ENCODE assay signal across 23 mouse cellular contexts in the genomic region with DNA sequence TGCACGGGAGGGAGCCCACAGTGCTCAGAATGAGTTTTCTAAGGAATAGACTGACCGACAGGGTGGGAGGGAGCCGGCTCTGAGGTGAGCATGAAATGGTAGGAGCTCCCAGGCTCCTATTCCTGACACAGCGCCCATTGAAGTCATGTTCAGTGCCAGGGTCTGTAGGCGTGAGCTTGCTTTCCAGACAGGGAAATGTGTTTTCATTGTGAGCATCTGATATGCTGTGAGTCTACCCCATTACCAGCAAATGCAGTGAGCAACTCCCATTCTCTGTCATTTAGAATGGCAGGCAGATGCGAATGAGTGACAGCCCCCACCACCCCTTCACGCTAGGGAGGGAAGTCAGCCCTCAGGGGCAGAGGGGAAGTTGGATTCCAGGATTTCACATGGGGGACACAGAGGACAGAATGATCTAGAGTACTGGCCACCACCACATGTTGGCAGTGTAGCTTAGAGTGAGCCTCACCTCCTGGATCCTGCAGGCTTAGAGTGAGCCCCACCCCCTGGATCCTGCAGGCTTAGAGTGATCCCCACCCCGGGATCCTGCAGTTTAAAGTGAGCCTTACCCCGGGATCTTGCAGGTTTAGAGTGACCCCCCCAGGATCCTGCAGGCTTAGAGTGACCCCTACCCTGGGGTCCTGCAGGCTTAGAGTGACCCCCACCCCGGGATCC.
DNase-seq lines count a peak whose midpoint lies in the region; ATAC-seq and TF ChIP-seq lines count a peak whose summit lies in the region.
"Had no signal": no experiment of that assay in that cellular context is flagged by ENCODE, and none has a peak within 500 bp of the region (broad histone marks: within the 10 kb centered on the region; RNA-seq: fewer than 3 reads in every experiment).

No protein-coding gene starts in this region.

- no peaks in the 10 kb centered on the region for H3K27me3 ChIP-seq in forebrain, postnatal 0 days (ENCODE audit: insufficient read depth, low read length)
- peaks cover 23% of the 10 kb centered on the region; the same call in 1 of the 2 replicates for H3K27me3 ChIP-seq in forebrain, embryonic 12.5 days
- no peaks in the 10 kb centered on the region for H3K27me3 ChIP-seq in kidney, embryonic 16.5 days (ENCODE audit: insufficient read depth, low read length)

- H3K9me3 ChIP-seq in forebrain, postnatal 0 days (ENCODE audit: low read length) = no peaks in the 10 kb centered on the region
- H3K9me3 ChIP-seq in forebrain, embryonic 12.5 days = no peaks in the 10 kb centered on the region
- H3K9me3 ChIP-seq in kidney, embryonic 16.5 days (ENCODE audit: low read length) = no peaks in the 10 kb centered on the region; the same call in 1 of the 2 replicates
- H3K9me3 ChIP-seq: embryonic facial prominence, embryonic 10.5 days; limb, embryonic 13.5 days; liver, embryonic 12.5 days; midbrain, embryonic 10.5 days had no signal

- no peak overlapping the region for H3K4me2 ChIP-seq in forebrain, postnatal 0 days (ENCODE audit: low read depth)
- H3K4me2 ChIP-seq in forebrain, embryonic 12.5 days = no peak overlapping the region
- no peak overlapping the region for H3K4me2 ChIP-seq in kidney, embryonic 16.5 days (replicated peaks; ENCODE audit: low read depth, low read length)
- H3K4me2 ChIP-seq: limb, embryonic 13.5 days; liver, embryonic 12.5 days had no signal

- H3K9ac ChIP-seq in forebrain, postnatal 0 days = no peak overlapping the region
- H3K9ac ChIP-seq in forebrain, embryonic 12.5 days = no peak overlapping the region
- H3K9ac ChIP-seq in kidney, embryonic 16.5 days (replicated peaks; ENCODE audit: low read length) = no peak overlapping the region
- H3K9ac ChIP-seq: limb, embryonic 13.5 days; liver, embryonic 12.5 days had no signal

- no peaks in the 10 kb centered on the region for H3K4me1 ChIP-seq in forebrain, postnatal 0 days (ENCODE audit: insufficient read depth)
- H3K4me1 ChIP-seq in forebrain, embryonic 12.5 days = peaks cover 14% of the 10 kb centered on the region
- H3K4me1 ChIP-seq in kidney, embryonic 16.5 days (ENCODE audit: insufficient read depth, low read length) = 0 out of 2 replicates have a peak, but pooled peaks cover 4% of the 10 kb centered on the region
- H3K4me1 ChIP-seq: liver, embryonic 12.5 days had no signal

- peak; percentile 33; the same call in 1 of the 2 replicates for TF ChIP-seq CTCF in forebrain, postnatal 0 days (IDR thresholded peaks at IDR 0.05; ENCODE audit: low read depth)

- no peaks in the 10 kb centered on the region for H3K36me3 ChIP-seq in forebrain, postnatal 0 days (ENCODE audit: insufficient read depth)
- H3K36me3 ChIP-seq in forebrain, embryonic 12.5 days (replicated peaks) = no peaks in the 10 kb centered on the region
- H3K36me3 ChIP-seq in kidney, embryonic 16.5 days (ENCODE audit: insufficient read depth, low read length) = no peaks in the 10 kb centered on the region
- H3K36me3 ChIP-seq: embryonic facial prominence, embryonic 10.5 days; limb, embryonic 13.5 days; liver, embryonic 12.5 days; midbrain, embryonic 10.5 days had no signal

- WGBS in forebrain, postnatal 0 days = 46% methylated on average over 10 of the region's 10 CpGs
- WGBS in forebrain, embryonic 12.5 days = 57% methylated on average over 10 of the region's 10 CpGs
- 69% methylated on average over 10 of the region's 10 CpGs for WGBS in kidney, embryonic 16.5 days

- no peak overlapping the region for H3K27ac ChIP-seq in forebrain, postnatal 0 days (ENCODE audit: low read depth, low read length)
- no peak overlapping the region for H3K27ac ChIP-seq in forebrain, embryonic 12.5 days
- no peak overlapping the region for H3K27ac ChIP-seq in kidney, embryonic 16.5 days (ENCODE audit: low read length)
- H3K27ac ChIP-seq: gastrocnemius, adult 2 months; kidney, postnatal 0 days; limb, embryonic 13.5 days; liver, embryonic 12.5 days; midbrain, embryonic 10.5 days had no signal

- ATAC-seq in forebrain, postnatal 0 days = peak; percentile 64
- no peak for ATAC-seq in forebrain, embryonic 12.5 days (ENCODE audit: low FRiP score)
- peak; percentile 17; the same call in 1 of the 2 replicates for ATAC-seq in kidney, embryonic 16.5 days (ENCODE audit: low FRiP score, low TSS enrichment)
- ATAC-seq: liver, embryonic 12.5 days had no signal

- no peak overlapping the region for H3K4me3 ChIP-seq in forebrain, postnatal 0 days (ENCODE audit: low read depth, low read length)
- no peak overlapping the region for H3K4me3 ChIP-seq in forebrain, embryonic 12.5 days (replicated peaks)
- H3K4me3 ChIP-seq in kidney, embryonic 16.5 days (ENCODE audit: low read length) = no peak overlapping the region
- H3K4me3 ChIP-seq: embryonic facial prominence, embryonic 10.5 days; gastrocnemius, adult 2 months; limb, embryonic 13.5 days; liver, embryonic 12.5 days; midbrain, embryonic 10.5 days had no signal

- DNase-seq in forebrain, postnatal 0 days = peak; percentile 43
- no peak for DNase-seq in kidney, postnatal 25 days
- peak; percentile 67 for DNase-seq in brain, adult 2 months (ENCODE audit: low read depth, low spot score)
- DNase-seq in layer of hippocampus, adult 8-10 months (ENCODE audit: low spot score in 2 of 2) = peak; percentile 49 to 65
- no peak for DNase-seq in embryo, embryonic 10 days (ENCODE audit: low spot score)
- no peak for DNase-seq in spleen, postnatal 36 days (ENCODE audit: low spot score in 2 of 2)
- DNase-seq: adrenal gland, postnatal 25 days; cerebellum, adult 11 months; cerebellum, adult 9-11 months; gastrocnemius, adult 2 months; heart, postnatal 4 days; kidney, adult 18-20 months; lung, adult 18-20 months; lung, postnatal 10 days; thymus, adult 18-20 months; thymus, postnatal 36 days had no signal

Comparison
In these comparisons a context has a peak if more than half of its experiments do, and no peak if none do; other contexts are left out.
1. DNase-seq: peak in forebrain, postnatal 0 days (single experiment), brain, adult 2 months (single experiment) and layer of hippocampus, adult 8-10 months (2 of 2); none in kidney, postnatal 25 days (0 of 2), embryo, embryonic 10 days (single experiment) and spleen, postnatal 36 days (0 of 2).